Mouse (Mus musculus) erythroblast, embryonic 14.5 days (primary cell): ENCODE data around the gene E4f1.

Source experiments
- GATA1 ChIP-seq: IDR thresholded peaks from 2 replicates; pipeline ENCODE4 v1.6.1; 2012; ENCODE audit warnings: low read length, inconsistent platforms, mixed read lengths
- TAL1 ChIP-seq: IDR thresholded peaks from 3 replicates; pipeline ENCODE4 v1.6.1; 2012; ENCODE audit warnings: low read length, inconsistent platforms, mixed read lengths

DNA sequence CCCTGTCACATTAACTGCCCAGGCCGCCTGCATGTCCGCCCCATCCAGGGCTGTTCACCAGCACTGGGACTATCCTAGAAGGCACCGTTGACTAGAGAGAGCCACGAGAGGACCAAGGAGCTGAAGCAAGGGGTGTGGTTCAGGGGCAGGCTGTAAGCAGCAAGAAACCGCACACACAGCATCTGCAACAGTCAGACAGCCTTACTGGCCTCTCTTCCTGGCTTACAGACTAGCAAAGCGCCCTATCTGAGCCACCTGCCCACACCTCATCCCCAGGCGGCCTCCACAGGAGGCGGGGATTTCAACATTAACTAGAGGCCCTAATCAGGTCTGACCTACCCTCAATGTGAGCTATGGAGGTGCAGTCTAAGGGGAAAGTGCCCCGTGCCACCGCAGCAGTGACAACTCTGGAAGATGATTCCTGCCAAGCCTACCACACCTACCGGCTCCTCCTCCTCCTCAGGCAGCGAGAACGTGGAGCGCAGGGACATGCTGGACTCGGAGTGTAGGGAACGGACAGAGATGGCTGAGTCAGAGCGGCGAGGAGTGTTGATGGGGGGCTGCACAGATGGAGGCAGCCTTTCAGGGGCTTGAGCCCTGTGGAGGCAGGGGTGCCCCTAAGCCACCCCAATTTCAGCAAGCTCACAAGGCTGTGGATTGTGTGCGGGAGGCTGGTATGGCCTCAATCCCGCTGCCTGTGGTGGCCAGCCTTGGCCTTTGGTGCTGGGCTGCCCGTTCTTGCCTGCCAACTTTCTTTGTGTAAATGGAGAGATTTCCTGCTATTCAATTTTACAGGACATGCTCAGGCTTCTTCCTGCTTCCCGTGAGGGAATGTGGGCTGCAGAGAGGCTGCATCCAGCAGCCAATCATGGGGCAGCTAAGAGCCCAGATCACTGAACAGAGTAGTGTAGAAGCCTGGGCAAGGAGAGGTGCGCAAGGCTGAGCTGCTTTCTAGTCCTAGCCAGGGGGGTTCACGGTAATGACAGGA lies 44.5 kb upstream of the E4f1 start:
- TF ChIP-seq GATA1 (no peak), TAL1 (no peak)
